Mouse (Mus musculus) MEL (cell line): ENCODE results near the gene Sfn.

ENCODE experiments used
- CTCF ChIP-seq, 3 experiments: IDR thresholded peaks in 2 of 3; conservative IDR thresholded peaks in 1 of 3; 2 replicates each; pipeline ENCODE4 v1.5.1; 2011 to 2012; ENCODE audit warnings: low read length in 3 of 3, low read depth in 2 of 3, mild to moderate bottlenecking in 2 of 3, improper control_type of control experiment in 1 of 3, inconsistent platforms in 1 of 3, mixed read lengths in 1 of 3, moderate library complexity in 1 of 3; ENCODE audit not compliant: control insufficient read depth in 1 of 3, insufficient read depth in 1 of 3, poor library complexity in 1 of 3, severe bottlenecking in 1 of 3
- NELFE ChIP-seq: IDR thresholded peaks from 2 replicates; pipeline ENCODE4 v1.6.1; 2011; ENCODE audit warnings: low read depth, low read length, improper control_type of control experiment
- POLR2A ChIP-seq, 2 experiments: IDR thresholded peaks; 2 replicates each; pipeline ENCODE4 v1.6.1; 2011 to 2012; ENCODE audit warnings: low read length in 2 of 2, mild to moderate bottlenecking in 2 of 2, control low read depth in 1 of 2, improper control_type of control experiment in 1 of 2, low read depth in 1 of 2, moderate library complexity in 1 of 2; ENCODE audit not compliant: control insufficient read depth in 1 of 2, insufficient read depth in 1 of 2, poor library complexity in 1 of 2
- USF2 ChIP-seq, 2 experiments: IDR thresholded peaks; 2 replicates each; pipeline ENCODE4 v1.6.1; 2011 to 2012; ENCODE audit warnings: improper control_type of control experiment in 2 of 2, low read length in 2 of 2, borderline replicate concordance in 1 of 2, inconsistent platforms in 1 of 2, low read depth in 1 of 2, mild to moderate bottlenecking in 1 of 2; ENCODE audit not compliant: insufficient read depth in 1 of 2
- ZMIZ1 ChIP-seq: IDR thresholded peaks from 2 replicates; pipeline ENCODE4 v1.6.1; 2012; ENCODE audit warnings: low read depth, mild to moderate bottlenecking, inconsistent platforms, low read length, improper control_type of control experiment, moderate library complexity

- TF ChIP-seq CTCF (IDR thresholded peaks at IDR 0.05 in 2 of 3, conservative IDR thresholded peaks at IDR 0.05 in 1 of 3; ENCODE audit: control insufficient read depth in 1 of 3, insufficient read depth in 1 of 3, low read depth in 2 of 3, low read length in 3 of 3, poor library complexity in 1 of 3, severe bottlenecking in 1 of 3): no peak
- no peak for TF ChIP-seq POLR2A (IDR thresholded peaks at IDR 0.05; ENCODE audit: control insufficient read depth in 1 of 2, insufficient read depth in 1 of 2, low read depth in 1 of 2, low read length in 2 of 2, poor library complexity in 1 of 2)
- no peak for TF ChIP-seq USF2 (IDR thresholded peaks at IDR 0.05; ENCODE audit: borderline replicate concordance in 1 of 2, insufficient read depth in 1 of 2, low read depth in 1 of 2, low read length in 2 of 2)
- no peak for TF ChIP-seq ZMIZ1
- no peak for TF ChIP-seq NELFE
These were observed 27.2 kb upstream of the Sfn start for GRCm38 (mm10) chr4:133629191-133629590.
